Mouse (Mus musculus) erythroid progenitor cell, adult 5-6 weeks (primary cell): ENCODE measurements around the gene Fkbp14. TPM values are rescaled to one million over a fixed set of nuclear protein-coding genes. Genes with fewer than 3 reads are reported as not detected.

Source experiments
- ATAC-seq: replicated peaks from 2 replicates; pipeline ENCODE4 v1.8.0; 2016; ENCODE audit warnings: moderate number of reproducible peaks, mild to moderate bottlenecking, moderate TSS enrichment, inconsistent platforms; ENCODE audit not compliant: poor library complexity, low FRiP score, severe bottlenecking
- total RNA-seq, 2 experiments: library from RNA; stranded (forward) in 1 of 2; stranded (reverse) in 1 of 2; fragments of 150-400 nt in 1 of 2; fragments of 186-747, 209-891 nt in 1 of 2; gene quantifications; 2 replicates each; pipeline versions ENCODE4 v1.2.3 to v1.2.4; 2015 to 2017; ENCODE audit warnings: low replicate concordance in 2 of 2

The Fkbp14 gene
- not detected in 2 replicates for total RNA-seq (2015; ENCODE audit: low replicate concordance)
- 0.64 and 3.4 TPM in 2 replicates for total RNA-seq (2017; ENCODE audit: low replicate concordance)

DNA sequence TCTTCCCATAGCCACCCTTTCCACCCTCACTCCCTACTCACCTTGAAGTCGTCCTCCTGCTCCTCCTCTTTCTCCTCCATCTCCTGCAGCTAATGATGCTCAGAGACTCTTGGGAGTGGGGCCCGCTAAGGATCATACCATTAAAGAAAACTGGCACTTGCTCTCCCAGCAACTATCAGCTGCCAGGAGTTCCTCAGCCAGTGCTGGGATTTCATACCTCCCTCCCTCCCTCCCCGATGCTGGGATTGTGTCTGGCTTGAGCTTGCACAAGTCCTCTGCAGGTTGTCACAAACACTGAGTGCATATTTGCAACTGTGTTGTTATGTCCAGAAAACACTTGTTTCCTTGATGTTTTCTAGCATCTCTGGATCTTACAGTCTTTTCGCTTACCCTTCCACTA is at the start of gene Fkbp14:
Fkbp14 (minus strand) TSS at position 101 of the 400 bp plus-strand sequence.
- no peak for ATAC-seq

DNA sequence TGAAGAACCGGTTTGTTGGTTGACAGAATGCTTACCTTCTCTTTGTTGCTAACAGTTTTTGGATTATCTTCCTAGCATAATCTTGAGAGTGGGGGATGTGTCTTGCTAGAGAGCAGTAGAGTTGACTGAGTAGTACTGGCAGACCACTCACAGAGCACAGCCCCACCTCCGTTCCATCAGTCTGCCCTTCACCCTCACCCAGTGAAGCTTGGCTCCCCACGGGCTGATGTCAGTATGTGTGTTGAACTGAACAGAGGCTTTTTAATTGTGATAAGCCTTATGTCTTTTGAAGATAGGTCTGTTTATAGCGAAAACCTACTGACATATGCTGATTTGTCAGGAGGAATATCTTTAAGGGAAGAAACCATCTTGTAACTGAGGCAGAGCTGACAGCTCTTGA is 46.1 kb upstream of the Fkbp14 start:
- ATAC-seq, result no peak

- ATAC-seq, result no peak
These were observed 44.8 kb upstream of the Fkbp14 start for GRCm38 (mm10) chr6:54641953-54642352.

DNA sequence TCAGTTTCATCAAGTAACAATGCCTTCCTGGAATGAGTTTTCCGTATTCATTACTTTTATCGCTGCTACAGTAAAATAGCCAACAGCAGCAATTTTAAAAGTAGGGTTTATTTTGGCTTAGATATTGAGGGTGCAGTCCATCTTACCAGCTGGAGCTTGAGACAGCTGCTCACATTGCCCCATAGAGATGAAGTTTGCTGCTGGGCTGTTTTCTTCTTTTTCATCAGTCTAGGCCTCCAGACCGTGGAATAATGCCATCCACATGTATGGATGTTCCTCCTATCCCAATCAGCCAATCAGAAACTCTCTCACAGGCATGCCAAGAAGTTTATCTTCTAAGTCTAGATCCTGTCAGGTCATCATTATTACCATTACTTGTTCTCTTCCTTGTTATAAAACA is 42.8 kb upstream of the Fkbp14 start:
- no peak for ATAC-seq

DNA sequence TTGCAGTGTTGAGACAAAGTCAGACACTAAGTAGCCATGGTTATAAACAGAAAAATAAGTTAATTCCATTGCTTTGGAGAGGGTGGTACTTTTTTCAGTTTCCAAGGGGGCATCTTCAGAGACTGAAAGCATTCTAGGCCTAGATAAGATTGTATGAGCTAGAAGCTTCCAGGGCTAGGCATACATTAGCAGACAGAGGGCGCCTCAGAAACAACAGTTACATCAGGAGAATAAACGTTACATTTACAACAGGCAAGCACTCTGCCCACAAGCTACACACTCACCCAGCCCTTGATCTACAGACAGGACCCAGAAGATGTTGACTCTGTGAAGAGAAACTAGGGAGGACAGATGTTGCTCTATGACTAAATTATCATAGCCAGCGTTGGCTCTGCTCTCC is 34.4 kb upstream of the Fkbp14 start:
- 0 out of 2 replicates have a peak, but pooled peaks have one; percentile 39 for ATAC-seq

GRCm38 (mm10) chr6:54629734-54630133 is 32.6 kb upstream of the Fkbp14 start:
- ATAC-seq, result no peak

DNA sequence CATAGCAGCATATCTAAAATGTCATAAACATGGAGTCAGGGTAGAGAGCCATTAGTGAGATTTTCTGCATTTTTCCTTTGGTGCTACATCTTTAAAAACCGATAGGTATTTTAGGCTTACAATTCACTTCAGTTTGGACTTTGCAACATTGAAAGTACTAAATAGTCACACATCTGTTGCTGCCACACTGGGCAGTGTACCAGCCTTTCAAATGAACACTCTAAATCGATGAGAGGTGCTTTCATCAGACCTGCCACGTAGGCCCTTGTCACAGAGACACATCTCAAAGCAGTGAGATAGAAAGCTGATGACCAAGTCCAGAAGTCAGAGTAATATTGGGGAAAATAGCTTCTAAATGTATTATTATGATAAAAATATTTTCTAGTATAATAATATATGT is 31.3 kb upstream of the Fkbp14 start:
- no peak for ATAC-seq

DNA sequence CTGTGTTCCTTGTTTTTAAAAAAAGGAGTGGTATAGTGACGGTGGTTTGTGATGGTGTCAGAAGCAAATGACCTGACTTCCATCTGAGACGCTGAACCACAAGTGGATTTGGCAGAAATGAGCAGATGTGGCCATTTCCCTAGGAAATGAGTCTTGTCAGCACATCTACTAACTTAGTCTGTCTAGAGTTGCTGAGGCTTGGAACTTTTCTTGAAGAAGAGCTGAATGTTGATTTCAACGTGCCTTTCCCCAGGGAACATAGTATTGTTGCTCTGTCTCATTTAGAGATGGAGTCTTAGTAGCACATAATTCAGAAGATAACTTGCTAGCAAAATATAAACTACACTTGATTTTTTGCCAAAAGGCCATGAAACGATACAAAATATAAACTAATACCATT is 23.2 kb upstream of the Fkbp14 start:
- ATAC-seq, result no peak

DNA sequence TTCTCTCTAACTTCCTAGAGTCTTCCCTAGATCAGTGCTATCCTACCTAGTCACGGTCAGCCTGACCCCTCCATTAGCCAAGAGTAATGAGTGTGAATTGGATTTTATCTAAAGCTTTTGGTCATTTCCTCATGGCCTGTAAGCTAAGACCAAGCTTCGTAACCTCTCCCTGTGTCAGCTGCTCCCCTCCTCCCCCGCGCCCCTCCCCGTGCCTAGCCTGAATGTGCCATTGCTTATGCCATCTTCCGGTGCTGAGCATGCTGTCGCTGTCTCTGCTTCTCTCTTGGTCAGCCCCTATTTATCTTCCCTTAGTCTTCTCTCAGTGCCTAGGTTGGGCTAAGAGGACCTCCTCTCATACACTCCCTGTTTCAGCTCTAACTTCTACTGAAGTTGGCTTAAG is 22.4 kb upstream of the Fkbp14 start:
- ATAC-seq, result no peak

DNA sequence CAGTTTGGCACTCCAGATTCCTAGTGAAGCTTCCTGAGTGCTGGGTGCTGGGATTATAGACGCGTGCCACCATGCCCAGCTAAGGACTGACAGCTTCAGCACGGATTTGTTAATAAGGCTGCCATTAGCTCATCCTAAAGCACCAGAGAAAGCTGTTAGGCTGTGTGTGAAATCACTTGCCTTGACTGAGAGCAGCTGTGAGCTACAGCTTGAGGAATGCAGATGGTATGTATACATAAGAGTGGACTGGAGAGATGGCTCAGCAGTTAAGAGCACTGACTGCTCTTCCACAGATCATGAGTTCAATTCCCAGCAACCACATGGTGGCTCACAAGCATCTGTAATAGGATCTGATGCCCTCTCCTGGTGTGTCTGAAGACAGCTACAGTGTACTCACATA is 20.3 kb upstream of the Fkbp14 start:
- no peak for ATAC-seq

DNA sequence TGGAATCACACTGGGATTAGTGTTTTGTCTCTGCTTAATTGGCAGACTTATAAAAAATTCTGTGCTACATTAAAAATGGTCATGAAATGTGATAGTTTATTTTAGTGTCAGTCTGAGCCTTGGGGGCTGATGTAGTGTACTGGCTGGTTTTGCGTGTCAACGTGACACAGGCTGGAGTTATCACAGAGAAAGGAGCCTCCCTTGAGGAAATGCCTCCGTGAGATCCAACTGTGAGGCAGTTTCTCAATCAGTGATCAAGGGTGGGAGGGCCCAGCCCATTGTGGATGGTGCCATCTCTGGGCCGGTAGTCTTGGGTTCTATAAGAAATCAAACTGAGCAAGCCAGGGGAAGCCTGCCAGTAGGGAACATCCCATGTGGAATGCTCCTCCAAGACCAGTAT is 9.1 kb upstream of the Fkbp14 start:
- no peak for ATAC-seq

DNA sequence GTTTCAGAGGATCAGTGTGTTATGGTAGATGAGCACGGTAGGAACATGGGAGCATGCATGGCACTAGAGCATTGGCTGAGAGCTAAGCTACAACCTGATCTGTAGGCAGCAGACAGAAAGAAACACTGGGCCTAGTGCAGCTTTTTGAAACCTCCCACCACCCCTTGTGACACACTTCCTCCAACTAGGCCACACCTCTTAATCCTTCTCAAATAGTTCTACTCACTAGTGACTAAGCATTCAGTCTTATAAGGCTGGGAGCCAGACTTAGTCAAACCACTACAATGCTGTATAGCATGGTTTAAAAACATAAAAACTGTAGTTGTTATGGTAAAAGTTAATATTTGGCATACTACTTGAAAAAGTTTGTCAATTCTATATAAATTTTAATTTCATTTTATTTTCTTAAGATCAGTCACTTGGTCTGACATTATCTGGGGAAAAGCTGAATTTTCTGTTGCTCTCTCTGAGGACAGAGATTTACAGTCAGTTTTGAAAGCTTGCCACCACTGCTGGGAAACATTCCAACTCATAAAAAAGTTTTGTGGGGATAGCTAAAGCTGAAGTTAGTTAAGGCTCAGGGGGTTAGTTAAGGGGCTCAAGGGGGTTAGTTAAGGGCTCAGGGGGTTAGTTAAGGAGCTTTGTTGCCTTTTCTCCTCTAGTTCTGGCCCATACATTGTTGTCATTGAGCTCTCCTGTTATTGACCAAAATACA is 7.0 kb upstream of the Fkbp14 start:
- ATAC-seq, result no peak

GRCm38 (mm10) chr6:54602891-54603290 is 5.8 kb upstream of the Fkbp14 start:
- ATAC-seq, result no peak

GRCm38 (mm10) chr6:54600681-54601347 is 3.7 kb upstream of the Fkbp14 start:
- no peak for ATAC-seq

DNA sequence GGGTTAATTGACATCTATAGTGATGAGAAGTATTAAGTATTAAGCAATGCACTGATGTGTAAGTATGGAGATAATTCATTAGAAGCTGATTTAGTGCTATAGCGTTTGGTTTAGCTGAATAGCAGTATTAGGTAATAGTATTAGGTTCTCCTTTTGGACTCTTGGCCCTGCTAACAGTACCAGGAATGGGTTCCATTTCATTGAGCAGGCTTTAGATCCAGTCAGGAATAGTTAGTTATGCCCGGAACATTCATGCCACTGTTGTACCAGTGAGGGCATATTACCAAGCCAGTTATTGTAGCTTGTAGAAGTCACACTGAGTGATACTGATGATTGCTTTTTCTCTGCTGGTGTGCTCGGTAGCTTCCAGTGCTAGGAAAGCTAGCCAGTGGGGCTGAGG is 603 bp upstream of the Fkbp14 start:
- ATAC-seq, result no peak

GRCm38 (mm10) chr6:54595330-54595878 is 1.7 kb downstream of the Fkbp14 start:
- no peak for ATAC-seq

GRCm38 (mm10) chr6:54594469-54595329 is 2.4 kb downstream of the Fkbp14 start, which contains the start of gene Plekha8:
Gene Plekha8, plus strand, starts transcription at chr6:54595111.
- peak; percentile 81 for ATAC-seq

- ATAC-seq, result no peak
These were observed 3.2 kb downstream of the Fkbp14 start for GRCm38 (mm10) chr6:54593766-54594468.

- peak; percentile 76 for ATAC-seq
These were observed 4.1 kb downstream of the Fkbp14 start for GRCm38 (mm10) chr6:54592938-54593535.
